Mouse (Mus musculus) lung, adult 2 months (tissue): ENCODE measurements around the gene Vps26b. TPM values are rescaled to one million over a fixed set of nuclear protein-coding genes. Genes with fewer than 3 reads are reported as not detected.

Experiments used
- DNase-seq: peaks from one replicate; pipeline ENCODE4 v3.0.0; 2022
- H3K4me1 ChIP-seq: fragments of 200-500 bp; 2 replicates; pipeline ENCODE4 v1.6.1; 2011; ENCODE audit warnings: low read length; ENCODE audit not compliant: control insufficient read depth, insufficient read depth
- H3K4me3 ChIP-seq: fragments of 200-500 bp; replicated peaks from 2 replicates; pipeline ENCODE3; 2011; ENCODE audit warnings: low read depth, mild to moderate bottlenecking, control low read depth, low read length; ENCODE audit errors: extremely low read depth
- CTCF ChIP-seq: fragments of 200-500 bp; IDR thresholded peaks from 2 replicates; pipeline ENCODE4 v1.5.1; 2011; ENCODE audit warnings: mild to moderate bottlenecking, low read length, control low read depth; ENCODE audit not compliant: insufficient read depth
- POLR2A ChIP-seq: fragments of 200-500 bp; IDR thresholded peaks from 2 replicates; pipeline ENCODE4 v1.6.1; 2011; ENCODE audit warnings: low read depth, mild to moderate bottlenecking, control low read depth, low read length, borderline replicate concordance; ENCODE audit errors: extremely low read depth
- WGBS: fragments of 180-500 bp; shearing (Covaris S2); methylation state at CpG from one replicate; pipeline ENCODE4 v1.1.7; 2018; 5-methylcytosine and 5-hydroxymethylcytosine counted together
- polyA plus RNA-seq: library from polyadenylated mRNA; depleted of rRNA; stranded (reverse); fragments of >200 nt; gene quantifications from 2 replicates; pipeline ENCODE4 v1.2.3, GENCODE M21; 2012; rRNA removed

Gene Vps26b
- 34.7 and 37.9 TPM in 2 replicates for polyA plus RNA-seq

GRCm38 (mm10) chr9:27029828-27030762 is at the start of gene Vps26b, which contains the start of gene Ncapd3:
Gene Vps26b (minus strand): TSS chr9:27030065.
Gene Ncapd3 (plus strand): TSS chr9:27030175.
- DNase-seq, result peak; percentile 95
- TF ChIP-seq POLR2A (peak; percentile 89; the same call in 1 of the 2 replicates), CTCF (no peak)
- Histone ChIP-seq H3K4me1 (peaks cover 8% of the 10 kb centered on the region), H3K4me3 (peak within 1 kb of the TSS; percentile 87)
- under 1% methylated on average over 79 of the region's 80 CpGs for WGBS

GRCm38 (mm10) chr9:27075812-27076211 is 45.9 kb upstream of the Vps26b start:
- DNase-seq, result no peak
- Histone ChIP-seq H3K4me3 (no peak overlapping the region), H3K4me1 (no peaks in the 10 kb centered on the region)
- TF ChIP-seq POLR2A (no peak), CTCF (no peak)

DNA sequence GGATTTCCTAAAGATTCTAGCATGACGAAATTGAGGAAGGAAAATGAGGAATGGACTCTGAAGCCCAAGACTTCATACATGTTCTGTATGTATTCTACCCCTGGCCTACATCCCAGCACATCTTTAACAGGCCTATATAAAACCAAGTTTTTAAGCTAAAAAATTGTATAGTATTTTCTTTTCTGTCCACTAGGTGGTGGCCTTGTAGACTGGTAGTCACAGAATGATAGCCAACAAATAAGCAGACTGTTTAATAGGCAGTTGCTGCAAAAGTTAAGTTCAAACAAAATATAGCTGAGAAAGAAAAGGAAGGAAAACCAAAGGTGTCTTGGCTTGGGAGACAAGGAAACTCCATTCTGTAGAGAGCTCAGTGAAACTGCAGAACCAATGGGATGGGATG is 44.8 kb upstream of the Vps26b start:
- no peak for TF ChIP-seq POLR2A
- TF ChIP-seq CTCF, result no peak
- WGBS, result 77% methylated on average over 1 of the region's 1 CpGs
- no peak for DNase-seq
- H3K4me1 ChIP-seq, result no peaks in the 10 kb centered on the region
- H3K4me3 ChIP-seq, result no peak overlapping the region

DNA sequence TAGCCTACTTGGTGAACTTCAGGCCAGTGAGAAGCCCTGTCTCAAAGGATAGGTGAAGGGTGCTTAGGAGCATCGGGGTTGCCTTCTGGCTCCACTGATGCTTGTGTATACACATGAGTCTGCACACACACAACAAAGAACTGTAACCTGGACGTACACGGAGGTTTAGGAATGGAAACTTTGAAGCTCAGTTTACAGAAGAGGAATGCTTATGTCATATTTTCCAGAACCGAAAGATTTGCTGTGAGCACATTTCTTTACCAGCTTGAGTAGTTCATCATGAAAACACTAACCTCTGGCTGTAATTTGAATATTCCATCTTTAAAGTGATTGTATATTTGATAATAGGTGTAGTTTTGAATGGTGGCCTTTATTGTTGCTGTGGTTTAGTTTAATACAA is 41.0 kb upstream of the Vps26b start:
- DNase-seq, result no peak
- TF ChIP-seq POLR2A, result no peak
- TF ChIP-seq CTCF, result no peak
- 80% methylated on average over 4 of the region's 4 CpGs for WGBS
- Histone ChIP-seq H3K4me3 (no peak overlapping the region), H3K4me1 (no peaks in the 10 kb centered on the region)

- WGBS, result 93% methylated on average over 5 of the region's 5 CpGs
- no peak for TF ChIP-seq CTCF
- TF ChIP-seq POLR2A, result no peak
- Histone ChIP-seq H3K4me3 (no peak overlapping the region), H3K4me1 (no peaks in the 10 kb centered on the region)
- no peak for DNase-seq
Measured at GRCm38 (mm10) chr9:27058341-27058740, 28.5 kb upstream of the Vps26b start.

DNA sequence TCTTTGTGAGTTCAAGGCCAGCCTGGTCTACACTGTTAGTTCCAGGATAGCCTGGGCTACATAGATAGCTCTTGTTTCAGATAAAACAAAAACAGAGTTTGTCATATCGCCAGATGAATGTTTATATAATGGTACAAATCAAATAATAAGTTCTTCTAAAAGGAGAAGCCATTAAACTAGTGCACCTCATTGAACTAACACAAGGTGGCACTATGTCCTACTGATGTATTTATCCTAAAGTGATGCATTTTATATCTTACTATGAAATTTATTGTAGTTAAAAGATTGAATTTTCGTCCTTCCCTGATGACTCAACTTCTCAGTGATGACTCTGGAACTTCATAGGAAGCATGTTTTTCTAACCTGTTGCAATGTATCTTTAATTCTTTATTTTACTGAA is 19.6 kb upstream of the Vps26b start:
- WGBS, result 73% methylated on average over 2 of the region's 2 CpGs

GRCm38 (mm10) chr9:27043892-27044291 is 14.0 kb upstream of the Vps26b start:
- 85% methylated on average over 5 of the region's 5 CpGs for WGBS
- H3K4me3 ChIP-seq, result no peak overlapping the region
- no peak for DNase-seq
- TF ChIP-seq POLR2A (no peak), CTCF (no peak)
- H3K4me1 ChIP-seq, result no peaks in the 10 kb centered on the region

More for the DNA sequence above, 19.6 kb upstream of the Vps26b start:
- Histone ChIP-seq H3K4me3 (no peak overlapping the region), H3K4me1 (no peaks in the 10 kb centered on the region)
- DNase-seq, result no peak
- TF ChIP-seq POLR2A (no peak), CTCF (no peak)

DNA sequence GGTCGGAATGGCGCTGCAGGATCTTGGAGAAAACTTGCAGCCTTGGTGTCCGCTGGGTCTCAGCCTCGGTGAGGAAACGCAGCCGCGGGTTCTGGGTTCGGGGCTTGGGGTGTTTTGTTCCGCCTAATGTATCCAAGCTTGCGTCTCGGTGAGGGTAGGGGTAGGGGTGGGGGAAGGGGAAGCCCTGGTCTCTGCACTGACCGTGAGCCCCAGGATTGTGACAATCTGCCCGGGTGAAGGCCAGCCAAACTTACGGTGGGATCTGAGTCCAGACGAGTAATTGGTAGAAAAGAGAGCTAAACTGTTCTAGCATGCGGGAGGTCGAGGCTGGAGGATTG is 867 bp upstream of the Vps26b start:
- Histone ChIP-seq H3K4me1 (peaks cover 8% of the 10 kb centered on the region), H3K4me3 (peak overlapping the region; percentile 87)
- no peak for DNase-seq
- 1% methylated on average over 17 of the region's 17 CpGs for WGBS
- TF ChIP-seq CTCF (no peak), POLR2A (no peak)

DNA sequence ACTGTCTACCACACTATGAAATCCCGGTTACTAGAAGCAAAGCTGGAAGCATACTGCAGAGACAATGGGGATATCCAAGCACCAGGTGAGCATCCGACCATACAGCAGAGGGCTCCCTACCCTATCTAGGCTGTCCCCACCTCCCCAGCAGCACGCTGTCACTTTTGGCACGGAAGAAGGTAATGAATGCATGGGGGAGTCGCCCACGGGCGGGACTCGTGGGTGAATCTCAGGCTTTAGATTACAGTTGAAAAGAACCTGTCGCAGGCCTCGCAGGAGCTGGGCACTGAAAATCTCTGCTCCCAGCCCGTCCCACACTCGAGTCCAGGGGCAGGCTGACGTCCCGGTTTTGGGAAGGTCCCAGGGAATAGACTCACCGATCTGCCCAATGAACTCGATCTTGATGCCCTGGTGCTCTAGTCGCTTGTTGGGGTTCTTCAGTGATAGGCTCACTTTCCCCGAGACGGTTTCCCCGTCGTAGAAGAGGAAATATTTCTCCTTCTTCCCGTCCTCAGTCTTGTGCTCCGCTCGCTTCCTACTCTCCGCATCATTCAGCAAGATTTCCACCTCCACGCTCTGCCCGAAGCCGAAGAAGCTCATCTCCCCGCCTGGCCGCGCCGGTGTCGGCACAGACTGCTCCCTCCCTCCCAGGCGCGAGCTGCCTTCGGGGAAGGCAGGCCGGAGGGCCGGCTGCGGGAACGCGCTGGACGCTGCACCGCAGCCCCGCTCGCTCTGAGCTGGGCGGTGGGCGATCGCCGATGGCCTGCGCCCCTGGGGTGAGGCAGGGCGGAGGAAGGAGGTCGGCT is 640 bp downstream of the Vps26b start:
- DNase-seq, result no peak
- Histone ChIP-seq H3K4me3 (peak overlapping the region; percentile 87), H3K4me1 (peaks cover 8% of the 10 kb centered on the region)
- WGBS, result under 1% methylated on average over 52 of the region's 52 CpGs
- no peak for TF ChIP-seq POLR2A
- TF ChIP-seq CTCF, result no peak
